Mouse (Mus musculus) ES-Bruce4 (cell line): ENCODE measurements around the gene Dhcr24. TPM values are rescaled to one million over a fixed set of nuclear protein-coding genes. Genes with fewer than 3 reads are reported as not detected.

Experiments
- H3K27ac ChIP-seq: 2 replicates; pipeline ENCODE4 v1.5.1; 2012; ENCODE audit warnings: low read length, inconsistent platforms; ENCODE audit not compliant: insufficient read depth
- H3K27me3 ChIP-seq: 2 replicates; pipeline ENCODE4 v1.6.1; 2012; ENCODE audit warnings: mild to moderate bottlenecking, low read length, inconsistent platforms; ENCODE audit not compliant: control insufficient read depth, poor library complexity, insufficient read depth, severe bottlenecking
- H3K36me3 ChIP-seq: 2 replicates; pipeline ENCODE4 v1.6.1; 2012; ENCODE audit warnings: inconsistent platforms, mild to moderate bottlenecking, low read length, moderate library complexity; ENCODE audit not compliant: control insufficient read depth, poor library complexity, insufficient read depth, severe bottlenecking
- H3K4me1 ChIP-seq: one replicate; pipeline ENCODE4 v1.8.1; 2011; ENCODE audit warnings: low read length; ENCODE audit not compliant: control insufficient read depth, insufficient read depth
- H3K4me3 ChIP-seq: 2 replicates; pipeline ENCODE4 v1.5.1; 2011; ENCODE audit warnings: low read depth, mild to moderate bottlenecking, low read length
- H3K9ac ChIP-seq: 2 replicates; pipeline ENCODE4 v1.6.1; 2012; ENCODE audit warnings: low read depth, mild to moderate bottlenecking, inconsistent platforms; ENCODE audit not compliant: poor library complexity, severe bottlenecking
- H3K9me3 ChIP-seq: replicated peaks from 2 replicates; pipeline ENCODE4 v1.6.1; 2012; ENCODE audit warnings: mild to moderate bottlenecking, low read length, inconsistent platforms; ENCODE audit not compliant: control insufficient read depth, poor library complexity, insufficient read depth, severe bottlenecking
- CTCF ChIP-seq: IDR thresholded peaks from one replicate; pipeline ENCODE4 v1.8.1; 2011; ENCODE audit warnings: low read depth, low read length
- EP300 ChIP-seq: IDR thresholded peaks from 2 replicates; pipeline ENCODE4 v1.6.1; 2011; ENCODE audit warnings: low read depth, low read length; ENCODE audit not compliant: insufficient read depth
- POLR2A ChIP-seq: IDR thresholded peaks from one replicate; pipeline ENCODE4 v1.8.1; 2011; ENCODE audit warnings: low read length; ENCODE audit not compliant: insufficient read depth
- polyA plus RNA-seq: library from polyadenylated mRNA; stranded (reverse); fragments of >200 nt; gene quantifications from 2 replicates; pipeline ENCODE4 v1.2.4, GENCODE M21; 2011; ENCODE audit warnings: low read depth; ENCODE audit not compliant: missing spikeins, insufficient read depth, insufficient read length

Gene Dhcr24
- polyA plus RNA-seq, 1 experiment, result 77.5 TPM

- Histone ChIP-seq H3K9me3 (no peaks in the 10 kb centered on the region), H3K36me3 (peaks cover 43% of the 10 kb centered on the region), H3K4me1 (no peaks in the 10 kb centered on the region), H3K27me3 (no peaks in the 10 kb centered on the region), H3K27ac (no peak overlapping the region), H3K4me3 (no peak overlapping the region), H3K9ac (0 out of 2 replicates have a peak overlapping the region, but pooled peaks have one; percentile 84)
- TF ChIP-seq POLR2A, result no peak
- TF ChIP-seq CTCF, result no peak
- TF ChIP-seq EP300, result no peak
Observed at GRCm38 (mm10) chr4:106562837-106563790, 2.3 kb downstream of the Dhcr24 start.

- Histone ChIP-seq H3K9ac (no peak overlapping the region), H3K4me3 (no peak overlapping the region), H3K36me3 (peaks cover 45% of the 10 kb centered on the region), H3K4me1 (no peaks in the 10 kb centered on the region), H3K27me3 (no peaks in the 10 kb centered on the region), H3K27ac (no peak overlapping the region), H3K9me3 (no peaks in the 10 kb centered on the region)
- TF ChIP-seq EP300 (no peak), POLR2A (no peak), CTCF (no peak)
Observed at GRCm38 (mm10) chr4:106564161-106564560, 3.3 kb downstream of the Dhcr24 start.

- H3K27ac ChIP-seq, result no peak overlapping the region
- no peaks in the 10 kb centered on the region for H3K27me3 ChIP-seq
- H3K9me3 ChIP-seq, result no peaks in the 10 kb centered on the region
- H3K4me3 ChIP-seq, result no peak overlapping the region
- no peak for TF ChIP-seq POLR2A
- TF ChIP-seq EP300, result no peak
- TF ChIP-seq CTCF, result no peak
- H3K4me1 ChIP-seq, result no peaks in the 10 kb centered on the region
- peaks cover 68% of the 10 kb centered on the region for H3K36me3 ChIP-seq
- no peak overlapping the region for H3K9ac ChIP-seq
Observed at GRCm38 (mm10) chr4:106569680-106570079, 8.8 kb downstream of the Dhcr24 start.

GRCm38 (mm10) chr4:106571081-106571724, 10.4 kb downstream of the Dhcr24 start:
- no peak overlapping the region for H3K27ac ChIP-seq
- H3K4me3 ChIP-seq, result no peak overlapping the region
- peaks cover 63% of the 10 kb centered on the region for H3K36me3 ChIP-seq
- no peaks in the 10 kb centered on the region for H3K9me3 ChIP-seq
- no peak for TF ChIP-seq EP300
- no peak for TF ChIP-seq CTCF
- no peak for TF ChIP-seq POLR2A
- H3K27me3 ChIP-seq, result no peaks in the 10 kb centered on the region
- no peaks in the 10 kb centered on the region for H3K4me1 ChIP-seq
- H3K9ac ChIP-seq, result no peak overlapping the region

- H3K27ac ChIP-seq, result no peak overlapping the region
- no peak overlapping the region for H3K9ac ChIP-seq
- H3K36me3 ChIP-seq, result peaks cover 61% of the 10 kb centered on the region
- H3K9me3 ChIP-seq, result no peaks in the 10 kb centered on the region
- TF ChIP-seq EP300, result no peak
- TF ChIP-seq CTCF, result no peak
- no peak for TF ChIP-seq POLR2A
- H3K4me3 ChIP-seq, result no peak overlapping the region
- no peaks in the 10 kb centered on the region for H3K27me3 ChIP-seq
- H3K4me1 ChIP-seq, result no peaks in the 10 kb centered on the region
Observed at GRCm38 (mm10) chr4:106575022-106575421, 14.2 kb downstream of the Dhcr24 start.

GRCm38 (mm10) chr4:106577511-106577910, 16.7 kb downstream of the Dhcr24 start:
- H3K27ac ChIP-seq, result no peak overlapping the region
- H3K9me3 ChIP-seq, result no peaks in the 10 kb centered on the region
- H3K4me3 ChIP-seq, result no peak overlapping the region
- peaks cover 3% of the 10 kb centered on the region for H3K4me1 ChIP-seq
- TF ChIP-seq EP300 (no peak), POLR2A (no peak), CTCF (no peak)
- no peak overlapping the region for H3K9ac ChIP-seq
- peaks cover 63% of the 10 kb centered on the region for H3K36me3 ChIP-seq
- no peaks in the 10 kb centered on the region for H3K27me3 ChIP-seq
